Mouse (Mus musculus) R1 (cell line): Measurements from ENCODE around the gene Syn3.
A peak's percentile ranks its signal among the peaks of the same experiment; 100 is the strongest.
"Not testable (repeated sequence)": the region's sequence is repeated elsewhere in the genome, so short reads cannot be mapped to it uniquely, and the experiment has no call there.

Experiments
- DNase-seq: peaks from one replicate; pipeline ENCODE4 v3.0.0-alpha.2; 2018; ENCODE audit warnings: low read depth, low spot score

The Syn3 gene

GRCm38 (mm10) chr10:86418345-86418744 is 80.4 kb downstream of the Syn3 start:
- no peak for DNase-seq

- no peak for DNase-seq
These were observed 81.9 kb downstream of the Syn3 start for GRCm38 (mm10) chr10:86416806-86417205.

- no peak for DNase-seq
These were observed 87.8 kb downstream of the Syn3 start for GRCm38 (mm10) chr10:86410868-86411267.

GRCm38 (mm10) chr10:86406952-86407351 is 91.7 kb downstream of the Syn3 start:
- DNase-seq, result no peak

- no peak for DNase-seq
These were observed 100.4 kb downstream of the Syn3 start for GRCm38 (mm10) chr10:86398347-86398720.

- no peak for DNase-seq
These were observed 100.9 kb downstream of the Syn3 start for GRCm38 (mm10) chr10:86397577-86398346.

- DNase-seq, result no peak
These were observed 106.3 kb downstream of the Syn3 start for GRCm38 (mm10) chr10:86392399-86392798.

GRCm38 (mm10) chr10:86389913-86390312 is 108.8 kb downstream of the Syn3 start:
- no peak for DNase-seq

GRCm38 (mm10) chr10:86389357-86389756 is 109.3 kb downstream of the Syn3 start:
- DNase-seq, result no peak

- DNase-seq, result peak; percentile 24
These were observed 109.9 kb downstream of the Syn3 start for GRCm38 (mm10) chr10:86388803-86389202.

GRCm38 (mm10) chr10:86387821-86388440 is 110.8 kb downstream of the Syn3 start:
- no peak for DNase-seq

GRCm38 (mm10) chr10:86386232-86386631 is 112.5 kb downstream of the Syn3 start:
- no peak for DNase-seq

GRCm38 (mm10) chr10:86385656-86386055 is 113.0 kb downstream of the Syn3 start:
- no peak for DNase-seq

- no peak for DNase-seq
These were observed 114.0 kb downstream of the Syn3 start for GRCm38 (mm10) chr10:86384655-86385054.

GRCm38 (mm10) chr10:86381922-86382260 is 116.8 kb downstream of the Syn3 start:
- DNase-seq, result no peak

GRCm38 (mm10) chr10:86381150-86381921 is 117.4 kb downstream of the Syn3 start:
- no peak for DNase-seq

GRCm38 (mm10) chr10:86380626-86381025 is 118.1 kb downstream of the Syn3 start:
- DNase-seq, result no peak

GRCm38 (mm10) chr10:86378803-86379202 is 119.9 kb downstream of the Syn3 start:
- not testable (repeated sequence) for DNase-seq

GRCm38 (mm10) chr10:86376392-86377185 is 122.1 kb downstream of the Syn3 start:
- DNase-seq, result peak; percentile 33

- DNase-seq, result no peak
These were observed 122.8 kb downstream of the Syn3 start for GRCm38 (mm10) chr10:86375903-86376302.

- no peak for DNase-seq
These were observed 124.6 kb downstream of the Syn3 start for GRCm38 (mm10) chr10:86374061-86374460.

- DNase-seq, result no peak
These were observed 127.1 kb downstream of the Syn3 start for GRCm38 (mm10) chr10:86371561-86371960.
